Mouse (Mus musculus) E14TG2a.4 (cell line): ENCODE results near the gene 3110082J24Rik.

Source experiments
- H3K27me3 ChIP-seq: 2 replicates; pipeline ENCODE4 v1.6.1; 2014; ENCODE audit warnings: low read length, control low read depth; ENCODE audit not compliant: insufficient read depth
- H3K36me3 ChIP-seq: 2 replicates; pipeline ENCODE4 v1.6.1; 2014; ENCODE audit warnings: low read length, control low read depth; ENCODE audit not compliant: insufficient read depth
- H3K4me1 ChIP-seq: replicated peaks from 2 replicates; pipeline ENCODE4 v1.6.1; 2014; ENCODE audit warnings: low read depth, low read length, control low read depth
- H3K4me3 ChIP-seq: replicated peaks from 2 replicates; pipeline ENCODE4 v1.5.1; 2014; ENCODE audit warnings: mild to moderate bottlenecking, low read length
- H3K9me3 ChIP-seq: 2 replicates; pipeline ENCODE4 v1.6.1; 2014; ENCODE audit warnings: low read length, control low read depth
- CTCF ChIP-seq: conservative IDR thresholded peaks from 2 replicates; pipeline ENCODE4 v1.5.1; 2014; ENCODE audit warnings: low read length
- NANOG ChIP-seq: IDR thresholded peaks from 2 replicates; pipeline ENCODE4 v1.6.1; 2014; ENCODE audit warnings: borderline replicate concordance, low read length, mixed read lengths
- POU5F1 ChIP-seq: IDR thresholded peaks from 2 replicates; pipeline ENCODE4 v1.6.1; 2014; ENCODE audit warnings: low read length, borderline replicate concordance

Gene 3110082J24Rik

DNA sequence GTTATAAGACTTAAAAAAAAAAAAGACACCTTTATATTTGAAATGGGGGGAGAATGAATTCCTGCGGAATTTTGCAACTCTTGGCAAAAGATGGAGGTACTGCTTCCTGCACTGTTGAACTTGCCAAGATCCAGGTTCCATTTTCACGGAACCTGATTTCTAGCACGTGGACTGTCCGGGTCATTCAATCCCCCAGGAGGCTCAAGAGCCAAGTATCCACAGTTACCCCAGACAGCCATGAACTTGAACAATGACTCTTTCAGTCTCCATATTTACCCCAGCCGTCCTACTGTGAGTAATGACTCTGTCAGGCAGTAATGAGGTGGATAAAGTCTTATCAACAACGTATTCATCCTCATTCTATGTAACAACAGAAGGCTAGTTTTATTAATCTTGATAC lies 40.6 kb upstream of the 3110082J24Rik start:
- Histone ChIP-seq H3K9me3 (no peaks in the 10 kb centered on the region), H3K27me3 (no peaks in the 10 kb centered on the region), H3K4me1 (peaks cover 7% of the 10 kb centered on the region), H3K36me3 (peaks cover 50% of the 10 kb centered on the region), H3K4me3 (no peak overlapping the region)
- TF ChIP-seq NANOG: no peak
- no peak for TF ChIP-seq CTCF
- no peak for TF ChIP-seq POU5F1

DNA sequence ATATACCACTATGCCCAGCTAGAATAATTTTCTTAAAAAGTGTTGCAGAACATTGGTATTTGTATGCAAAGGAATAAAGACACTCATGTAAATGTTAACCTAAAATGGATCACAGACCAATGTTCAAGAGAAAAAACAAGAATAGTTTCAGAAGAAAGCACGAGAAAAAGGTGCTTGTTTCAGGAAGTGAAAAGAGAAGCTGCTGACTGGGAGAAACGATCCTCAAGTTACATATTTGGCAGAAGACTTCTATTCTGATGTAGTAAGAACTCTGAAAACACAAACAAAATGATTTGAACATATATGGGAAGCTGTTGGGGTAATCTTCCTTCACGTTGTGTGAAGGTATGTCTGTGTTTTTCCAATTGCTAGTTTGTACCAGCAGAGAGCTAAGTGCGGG lies 32.3 kb upstream of the 3110082J24Rik start:
- Histone ChIP-seq H3K4me3 (no peak overlapping the region), H3K27me3 (no peaks in the 10 kb centered on the region), H3K9me3 (no peaks in the 10 kb centered on the region), H3K36me3 (peaks cover 76% of the 10 kb centered on the region), H3K4me1 (no peaks in the 10 kb centered on the region)
- TF ChIP-seq POU5F1 (no peak), CTCF (no peak), NANOG (no peak)

DNA sequence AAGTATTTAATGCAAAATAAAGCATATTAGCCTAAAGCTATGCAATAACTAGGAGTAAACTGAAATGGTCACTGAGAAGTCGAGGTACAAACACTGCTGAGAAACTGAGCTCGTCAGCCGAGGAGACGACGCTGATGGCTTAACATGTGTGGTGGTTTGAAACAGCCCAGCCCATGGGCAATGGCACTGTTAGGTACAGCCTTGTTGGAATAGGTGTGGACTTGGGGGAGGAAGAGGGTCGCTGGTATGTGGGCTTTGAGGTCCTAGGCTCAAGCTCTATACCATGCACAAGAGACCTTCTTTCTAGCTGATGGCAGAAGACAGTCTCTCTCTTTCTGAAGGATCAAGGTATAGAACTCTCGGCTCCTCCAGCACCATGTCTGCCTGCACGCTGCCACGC lies 31.4 kb upstream of the 3110082J24Rik start:
- Histone ChIP-seq H3K36me3 (peaks cover 76% of the 10 kb centered on the region), H3K4me3 (no peak overlapping the region), H3K9me3 (no peaks in the 10 kb centered on the region), H3K27me3 (no peaks in the 10 kb centered on the region), H3K4me1 (no peaks in the 10 kb centered on the region)
- no peak for TF ChIP-seq CTCF
- TF ChIP-seq NANOG: no peak
- no peak for TF ChIP-seq POU5F1

DNA sequence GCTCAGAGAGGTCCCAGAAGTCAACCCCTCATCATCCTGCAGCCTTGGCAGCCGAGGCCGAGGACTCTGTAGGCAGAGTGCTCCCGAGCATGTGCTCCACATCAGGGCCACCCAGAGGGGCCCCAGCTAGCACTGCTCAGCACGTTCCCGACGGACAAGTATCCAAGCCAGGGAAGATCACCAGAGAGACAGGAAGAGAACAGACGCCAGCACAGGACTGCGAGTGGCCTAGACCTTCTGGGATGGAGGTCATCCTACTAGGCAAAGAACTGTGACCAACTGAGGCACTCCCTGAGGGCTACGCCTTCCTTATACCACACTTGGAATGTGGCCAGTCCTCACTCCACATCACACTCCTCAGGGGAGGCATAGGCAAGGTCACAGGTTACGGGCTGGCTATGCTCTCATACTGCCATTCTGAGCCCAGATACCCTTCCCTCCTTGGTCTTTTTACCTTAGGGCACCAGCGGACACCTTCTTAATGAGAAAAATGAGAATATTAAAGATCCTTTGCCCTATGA lies 29.9 kb upstream of the 3110082J24Rik start:
- no peak for TF ChIP-seq POU5F1
- TF ChIP-seq CTCF: no peak
- no peak for TF ChIP-seq NANOG
- Histone ChIP-seq H3K4me1 (no peaks in the 10 kb centered on the region), H3K36me3 (peaks cover 75% of the 10 kb centered on the region), H3K9me3 (no peaks in the 10 kb centered on the region), H3K4me3 (no peak overlapping the region), H3K27me3 (no peaks in the 10 kb centered on the region)

DNA sequence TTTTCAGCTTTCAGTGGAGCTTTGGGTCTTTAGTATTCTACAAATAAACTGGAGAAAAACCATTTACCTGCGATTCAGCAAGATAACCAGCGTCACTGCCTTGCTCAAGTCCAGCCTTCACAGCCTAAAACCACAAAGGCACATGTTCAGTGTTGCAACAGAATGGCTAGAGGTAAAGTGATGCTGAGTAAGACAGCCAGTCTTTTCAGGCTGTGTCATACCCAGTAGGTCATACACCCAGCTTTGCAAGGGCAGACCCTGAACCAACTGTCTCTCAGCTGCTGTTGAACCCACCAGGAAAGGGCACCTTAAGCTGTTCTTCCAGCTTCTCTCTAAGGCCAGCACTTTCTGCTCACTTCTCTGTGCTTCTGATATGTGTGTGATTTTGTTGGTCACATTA lies 26.3 kb upstream of the 3110082J24Rik start:
- H3K27me3 ChIP-seq: no peaks in the 10 kb centered on the region
- peaks cover 82% of the 10 kb centered on the region for H3K36me3 ChIP-seq
- H3K9me3 ChIP-seq: no peaks in the 10 kb centered on the region
- H3K4me3 ChIP-seq: no peak overlapping the region
- no peak for TF ChIP-seq POU5F1
- no peaks in the 10 kb centered on the region for H3K4me1 ChIP-seq

DNA sequence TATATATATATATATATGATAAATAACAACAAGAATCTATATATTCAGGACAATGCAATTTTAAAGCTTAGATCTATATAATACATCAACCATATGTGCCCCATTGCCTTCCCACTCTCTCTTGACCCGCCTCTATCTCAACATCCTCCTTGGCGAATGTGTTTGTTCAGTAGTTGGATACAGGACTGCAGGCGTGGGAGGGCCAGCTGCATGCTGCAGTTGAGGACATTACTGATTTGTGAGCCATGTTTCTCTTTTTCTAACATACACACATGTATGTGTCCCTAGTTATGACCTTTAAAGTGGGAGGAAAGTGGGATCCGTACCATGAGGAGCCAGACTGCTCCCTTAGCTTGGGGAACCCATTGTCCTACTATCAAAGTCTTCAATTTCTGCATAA lies 25.4 kb upstream of the 3110082J24Rik start:
- Histone ChIP-seq H3K27me3 (no peaks in the 10 kb centered on the region), H3K36me3 (peaks cover 92% of the 10 kb centered on the region), H3K4me1 (no peaks in the 10 kb centered on the region), H3K4me3 (no peak overlapping the region), H3K9me3 (no peaks in the 10 kb centered on the region)
- TF ChIP-seq POU5F1: no peak
- no peak for TF ChIP-seq NANOG
- no peak for TF ChIP-seq CTCF

DNA sequence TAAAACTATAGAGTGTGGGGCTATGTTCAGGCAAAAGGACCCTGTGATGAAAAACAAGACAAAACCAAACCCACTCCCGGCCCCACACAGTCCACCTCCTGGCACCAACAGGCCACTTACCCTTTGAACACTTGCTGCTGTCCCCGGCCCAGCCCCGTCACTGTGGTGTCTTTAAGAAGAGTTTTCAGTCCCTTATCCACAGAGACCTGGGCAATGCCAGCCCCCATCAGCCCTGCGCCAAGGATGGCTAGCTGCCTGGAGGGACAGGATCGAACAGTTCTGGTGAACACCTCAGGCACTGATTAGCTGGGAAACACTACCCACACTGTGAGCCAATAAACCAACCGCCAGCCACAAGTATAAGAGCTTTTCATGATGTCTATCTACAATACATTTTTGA lies 22.8 kb upstream of the 3110082J24Rik start:
- TF ChIP-seq NANOG (no peak), POU5F1 (no peak), CTCF (no peak)
- Histone ChIP-seq H3K4me3 (no peak overlapping the region), H3K4me1 (no peaks in the 10 kb centered on the region), H3K9me3 (no peaks in the 10 kb centered on the region), H3K27me3 (no peaks in the 10 kb centered on the region), H3K36me3 (peaks cover 93% of the 10 kb centered on the region)

DNA sequence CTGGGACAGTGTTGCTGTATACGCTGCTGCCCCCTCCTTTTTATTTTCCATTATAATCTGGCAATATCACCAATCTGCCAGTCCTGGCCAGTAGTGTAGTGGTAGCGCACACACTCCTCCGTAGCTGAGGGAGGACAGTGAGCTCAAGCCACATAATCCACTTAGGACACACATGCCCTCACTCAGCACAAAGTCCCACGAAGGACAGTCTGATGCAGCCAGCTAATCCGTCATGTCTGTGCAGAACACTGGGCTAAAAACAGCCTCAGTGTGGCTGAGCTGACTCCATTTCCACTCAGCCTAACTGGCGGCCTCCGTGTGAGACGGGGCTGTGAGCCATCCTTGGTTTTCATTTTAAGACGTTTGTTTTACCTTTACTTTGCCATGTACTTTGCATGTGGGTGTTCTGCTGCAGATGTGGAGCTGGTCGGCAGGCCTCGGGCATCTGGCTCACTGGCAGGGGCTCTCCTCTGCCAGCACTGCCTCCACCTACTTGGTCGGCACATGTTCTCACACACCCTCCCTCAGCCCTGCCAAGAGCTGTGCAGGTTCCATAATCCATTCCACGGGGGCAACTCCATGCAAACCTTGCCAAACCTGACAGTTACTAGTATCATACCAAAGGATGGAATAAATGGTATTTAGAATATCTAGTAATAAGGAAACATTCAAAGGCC lies 22.2 kb upstream of the 3110082J24Rik start:
- H3K27me3 ChIP-seq: no peaks in the 10 kb centered on the region
- peaks cover 93% of the 10 kb centered on the region for H3K36me3 ChIP-seq
- no peaks in the 10 kb centered on the region for H3K9me3 ChIP-seq
- no peak for TF ChIP-seq POU5F1
- no peak for TF ChIP-seq CTCF
- no peak for TF ChIP-seq NANOG
- no peak overlapping the region for H3K4me3 ChIP-seq
- H3K4me1 ChIP-seq: no peaks in the 10 kb centered on the region

DNA sequence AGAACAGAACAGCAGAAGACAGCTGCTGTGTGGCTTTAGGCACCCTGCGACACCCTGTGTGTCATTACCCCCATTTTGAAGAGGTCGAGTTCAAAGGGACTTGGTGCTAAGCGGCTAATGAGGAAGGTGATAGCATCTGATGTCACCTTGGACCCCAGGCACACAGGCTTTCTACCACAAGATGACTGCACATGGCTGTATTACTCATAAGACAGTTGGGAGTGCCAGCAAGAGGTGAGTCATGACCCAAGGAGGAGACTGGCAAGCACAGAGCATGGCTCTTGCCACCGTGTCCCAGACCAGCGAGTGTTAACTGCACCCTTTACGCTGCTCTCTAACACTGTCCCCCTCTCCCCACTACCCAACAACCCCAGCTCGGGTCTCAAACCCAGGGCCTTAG lies 20.9 kb upstream of the 3110082J24Rik start:
- H3K27me3 ChIP-seq: no peaks in the 10 kb centered on the region
- peaks cover 93% of the 10 kb centered on the region for H3K36me3 ChIP-seq
- H3K4me1 ChIP-seq: no peaks in the 10 kb centered on the region
- no peak overlapping the region for H3K4me3 ChIP-seq
- no peaks in the 10 kb centered on the region for H3K9me3 ChIP-seq
- no peak for TF ChIP-seq POU5F1
- no peak for TF ChIP-seq CTCF
- no peak for TF ChIP-seq NANOG
